Mouse (Mus musculus): ENCODE measurements around the gene Dusp2. TPM values are rescaled to one million over a fixed set of nuclear protein-coding genes. Genes with fewer than 3 reads are reported as not detected.

Gene Dusp2
- polyA plus RNA-seq, 1 experiment from 2014 or later = 11.6 TPM

GRCm38 (mm10) chr2:127369703-127370376 is 33.9 kb downstream of the Dusp2 start:
- Histone ChIP-seq H3K4me1 (replicated peaks) (peaks cover 30% of the 10 kb centered on the region), H3K4me3 (no peak overlapping the region), H3K9ac (no peak overlapping the region), H3K4me2 (no peak overlapping the region), H3K9me3 (replicated peaks) (no peaks in the 10 kb centered on the region), H3K27me3 (peaks cover 26% of the 10 kb centered on the region), H3K36me3 (no peaks in the 10 kb centered on the region), H3K27ac (no peak overlapping the region)
- ATAC-seq (replicated peaks; ENCODE audit: insufficient number of reproducible peaks, insufficient read depth, low FRiP score, low read depth) = no peak
- WGBS = 56% methylated on average over 5 of the region's 5 CpGs

- no peaks in the 10 kb centered on the region for H3K9me3 ChIP-seq (replicated peaks)
- ATAC-seq (replicated peaks; ENCODE audit: insufficient number of reproducible peaks, insufficient read depth, low FRiP score, low read depth) = 0 out of 2 replicates have a peak, but pooled peaks have one; percentile 3
- no peaks in the 10 kb centered on the region for H3K36me3 ChIP-seq
- H3K4me3 ChIP-seq = no peak overlapping the region
- H3K9ac ChIP-seq = no peak overlapping the region
- peaks cover 16% of the 10 kb centered on the region for H3K27me3 ChIP-seq
- H3K4me2 ChIP-seq = peak overlapping the region; percentile 41
- H3K27ac ChIP-seq = peak overlapping the region; percentile 17
- H3K4me1 ChIP-seq (replicated peaks) = peaks cover 37% of the 10 kb centered on the region
- 15% methylated on average over 9 of the region's 9 CpGs for WGBS
Observed at GRCm38 (mm10) chr2:127370561-127371483, 34.9 kb downstream of the Dusp2 start.

DNA sequence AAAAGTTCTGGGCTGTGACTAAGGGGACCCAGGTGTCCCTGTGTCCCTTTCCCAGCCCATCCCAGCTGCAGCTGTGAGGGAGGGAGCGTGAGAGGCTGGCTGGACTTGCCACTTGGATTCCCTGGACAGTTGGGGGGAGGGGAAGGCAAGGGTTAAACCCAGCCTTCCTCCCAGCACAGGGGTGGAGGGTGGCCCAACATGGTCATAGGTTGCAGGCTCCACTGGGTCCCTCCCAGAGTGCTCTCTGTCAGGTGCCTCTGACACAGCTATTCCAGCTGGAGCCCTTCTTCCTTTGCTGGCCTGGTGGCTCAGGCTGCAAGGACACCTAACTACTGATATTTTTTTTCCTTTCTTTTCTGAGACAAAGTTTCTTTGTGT is 35.5 kb downstream of the Dusp2 start:
- peaks cover 40% of the 10 kb centered on the region for H3K4me1 ChIP-seq (replicated peaks)
- no peak overlapping the region for H3K9ac ChIP-seq
- peaks cover 10% of the 10 kb centered on the region for H3K27me3 ChIP-seq
- no peaks in the 10 kb centered on the region for H3K9me3 ChIP-seq (replicated peaks)
- 73% methylated on average over 1 of the region's 1 CpGs for WGBS
- no peak overlapping the region for H3K4me3 ChIP-seq
- no peaks in the 10 kb centered on the region for H3K36me3 ChIP-seq
- 0 out of 2 replicates have a peak, but pooled peaks have one; percentile 24 for ATAC-seq (replicated peaks; ENCODE audit: insufficient number of reproducible peaks, insufficient read depth, low FRiP score, low read depth)
- peak overlapping the region; percentile 41; the same call in 1 of the 2 replicates for H3K4me2 ChIP-seq
- no peak overlapping the region for H3K27ac ChIP-seq

GRCm38 (mm10) chr2:127372082-127372481 is 36.1 kb downstream of the Dusp2 start:
- no peak for ATAC-seq (replicated peaks; ENCODE audit: insufficient number of reproducible peaks, insufficient read depth, low FRiP score, low read depth)
- H3K9me3 ChIP-seq (replicated peaks) = no peaks in the 10 kb centered on the region
- H3K9ac ChIP-seq = no peak overlapping the region
- peaks cover 7% of the 10 kb centered on the region; the same call in 1 of the 2 replicates for H3K27me3 ChIP-seq
- no peaks in the 10 kb centered on the region for H3K36me3 ChIP-seq
- H3K4me2 ChIP-seq = no peak overlapping the region
- WGBS = 91% methylated on average over 2 of the region's 2 CpGs
- H3K27ac ChIP-seq = no peak overlapping the region
- peaks cover 40% of the 10 kb centered on the region for H3K4me1 ChIP-seq (replicated peaks)
- no peak overlapping the region for H3K4me3 ChIP-seq

DNA sequence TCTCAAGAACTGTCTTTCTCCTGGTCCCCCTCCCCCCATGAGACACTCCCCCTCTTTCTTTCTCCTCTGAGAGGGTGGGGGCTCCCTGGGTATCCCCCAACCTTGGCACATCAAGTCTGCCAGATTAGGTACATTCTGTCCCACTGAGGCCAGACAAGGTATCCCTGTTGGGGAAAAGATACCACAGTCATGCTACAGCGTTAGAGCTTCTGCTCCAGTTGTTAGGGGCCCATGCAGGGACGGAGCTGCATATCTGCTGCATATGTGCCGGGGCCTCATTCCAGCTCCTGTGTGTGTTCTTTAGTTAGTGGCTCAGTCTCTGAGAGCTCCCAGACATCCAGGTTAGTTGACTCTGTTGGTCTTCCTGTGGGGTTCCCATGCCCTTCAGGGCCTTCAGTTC is 38.2 kb downstream of the Dusp2 start:
- 78% methylated on average over 3 of the region's 3 CpGs for WGBS
- no peaks in the 10 kb centered on the region for H3K36me3 ChIP-seq
- no peak overlapping the region for H3K4me3 ChIP-seq
- H3K9ac ChIP-seq = no peak overlapping the region
- no peaks in the 10 kb centered on the region for H3K9me3 ChIP-seq (replicated peaks)
- H3K27me3 ChIP-seq = no peaks in the 10 kb centered on the region
- no peak overlapping the region for H3K4me2 ChIP-seq
- H3K4me1 ChIP-seq (replicated peaks) = peaks cover 51% of the 10 kb centered on the region
- ATAC-seq (replicated peaks; ENCODE audit: insufficient number of reproducible peaks, insufficient read depth, low FRiP score, low read depth) = no peak
- no peak overlapping the region for H3K27ac ChIP-seq

DNA sequence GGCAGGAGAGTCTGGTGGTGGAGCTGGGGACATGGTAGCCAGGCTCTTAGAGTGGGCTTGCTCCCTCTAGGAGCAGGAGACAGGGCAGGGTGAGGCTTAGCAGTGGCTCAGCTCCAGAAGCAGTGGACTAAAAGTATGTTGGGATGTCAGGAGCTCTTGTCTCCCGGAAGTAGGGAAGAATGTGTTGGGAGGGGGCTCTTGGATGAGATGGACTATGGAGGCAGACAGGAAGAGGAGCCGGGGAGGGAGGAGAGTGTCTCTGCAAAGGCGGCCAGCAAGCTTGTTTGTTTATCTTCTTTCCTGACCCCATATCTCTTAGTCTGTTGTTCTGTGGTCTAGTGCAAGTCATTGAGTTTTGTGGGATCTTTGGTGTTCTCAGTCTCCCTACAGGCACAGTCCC is 39.1 kb downstream of the Dusp2 start:
- Histone ChIP-seq H3K27me3 (no peaks in the 10 kb centered on the region), H3K4me3 (no peak overlapping the region), H3K36me3 (no peaks in the 10 kb centered on the region), H3K9ac (no peak overlapping the region), H3K4me1 (replicated peaks) (peaks cover 47% of the 10 kb centered on the region), H3K4me2 (no peak overlapping the region), H3K9me3 (replicated peaks) (no peaks in the 10 kb centered on the region), H3K27ac (no peak overlapping the region)
- 37% methylated on average over 3 of the region's 3 CpGs for WGBS
- ATAC-seq (replicated peaks; ENCODE audit: insufficient number of reproducible peaks, insufficient read depth, low FRiP score, low read depth) = no peak

GRCm38 (mm10) chr2:127375759-127376341 is 39.9 kb downstream of the Dusp2 start:
- H3K4me3 ChIP-seq = no peak overlapping the region
- H3K27ac ChIP-seq = no peak overlapping the region
- no peak for ATAC-seq (replicated peaks; ENCODE audit: insufficient number of reproducible peaks, insufficient read depth, low FRiP score, low read depth)
- no peak overlapping the region for H3K9ac ChIP-seq
- H3K27me3 ChIP-seq = no peaks in the 10 kb centered on the region
- 41% methylated on average over 7 of the region's 7 CpGs for WGBS
- no peaks in the 10 kb centered on the region for H3K9me3 ChIP-seq (replicated peaks)
- H3K4me2 ChIP-seq = no peak overlapping the region
- H3K4me1 ChIP-seq (replicated peaks) = peaks cover 40% of the 10 kb centered on the region
- H3K36me3 ChIP-seq = no peaks in the 10 kb centered on the region

GRCm38 (mm10) chr2:127376423-127377051 is 40.6 kb downstream of the Dusp2 start:
- ATAC-seq (replicated peaks; ENCODE audit: insufficient number of reproducible peaks, insufficient read depth, low FRiP score, low read depth) = no peak
- H3K4me2 ChIP-seq = no peak overlapping the region
- no peaks in the 10 kb centered on the region for H3K27me3 ChIP-seq
- no peaks in the 10 kb centered on the region for H3K9me3 ChIP-seq (replicated peaks)
- H3K4me1 ChIP-seq (replicated peaks) = peaks cover 33% of the 10 kb centered on the region
- no peaks in the 10 kb centered on the region for H3K36me3 ChIP-seq
- H3K27ac ChIP-seq = no peak overlapping the region
- no peak overlapping the region for H3K9ac ChIP-seq
- WGBS = 75% methylated on average over 6 of the region's 6 CpGs
- no peak overlapping the region for H3K4me3 ChIP-seq

DNA sequence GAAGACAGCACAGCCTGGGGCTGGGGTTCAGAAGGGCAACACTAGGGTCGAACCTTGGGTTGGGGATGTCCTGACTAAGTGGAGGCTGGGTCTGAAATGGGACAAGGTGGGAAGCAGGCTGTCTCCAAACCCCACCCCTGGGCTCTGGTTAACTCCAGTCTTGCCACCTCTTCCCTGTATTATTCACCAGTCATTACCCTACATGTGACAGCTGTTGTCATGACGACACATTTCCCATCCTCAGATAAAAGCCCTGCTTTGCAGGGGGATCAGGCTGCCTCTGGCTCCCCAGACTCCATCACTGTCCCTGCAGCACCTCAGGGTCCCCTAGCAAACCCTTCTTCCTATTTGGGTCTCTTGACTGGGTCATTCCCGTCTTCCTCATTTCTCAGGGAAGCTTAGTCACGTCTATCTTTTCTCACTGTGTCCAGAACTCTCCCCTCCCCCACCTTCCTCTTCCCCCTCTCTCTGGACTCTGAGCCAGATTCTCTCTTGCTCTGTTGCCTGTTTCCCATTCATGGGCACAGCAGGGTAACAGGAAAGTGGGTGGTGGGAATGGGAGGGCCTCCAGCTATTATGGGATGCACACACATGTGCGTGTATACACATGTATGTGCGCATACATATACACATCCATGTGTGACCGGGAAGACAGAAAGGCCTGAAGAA is 42.1 kb downstream of the Dusp2 start:
- Histone ChIP-seq H3K27me3 (no peaks in the 10 kb centered on the region), H3K4me3 (no peak overlapping the region), H3K4me2 (no peak overlapping the region), H3K36me3 (no peaks in the 10 kb centered on the region), H3K4me1 (replicated peaks) (peaks cover 28% of the 10 kb centered on the region), H3K9ac (no peak overlapping the region), H3K27ac (no peak overlapping the region), H3K9me3 (replicated peaks) (no peaks in the 10 kb centered on the region)
- ATAC-seq (replicated peaks; ENCODE audit: insufficient number of reproducible peaks, insufficient read depth, low FRiP score, low read depth) = 0 out of 2 replicates have a peak, but pooled peaks have one; percentile 21
- 63% methylated on average over 7 of the region's 7 CpGs for WGBS

DNA sequence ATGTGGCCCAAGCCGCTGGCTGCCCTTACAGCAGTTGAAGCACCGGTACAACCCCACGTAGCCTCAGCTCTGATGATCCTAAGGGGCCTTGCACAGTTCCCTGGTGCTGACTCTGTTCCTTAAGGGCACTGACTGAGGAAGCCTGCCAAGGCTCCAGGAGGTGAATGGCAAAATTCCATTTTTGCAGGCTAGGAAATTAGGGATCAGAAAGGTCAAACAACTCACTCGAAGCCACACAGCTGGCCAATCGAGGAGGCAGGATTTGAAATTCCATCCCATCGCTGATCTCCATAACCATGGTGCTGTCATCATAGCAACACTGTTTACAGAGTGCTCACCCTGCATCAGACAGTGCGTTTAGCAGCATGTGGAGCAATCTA is 42.6 kb downstream of the Dusp2 start:
- Histone ChIP-seq H3K27me3 (no peaks in the 10 kb centered on the region), H3K4me2 (no peak overlapping the region), H3K9ac (no peak overlapping the region), H3K36me3 (no peaks in the 10 kb centered on the region), H3K27ac (no peak overlapping the region), H3K9me3 (replicated peaks) (no peaks in the 10 kb centered on the region), H3K4me3 (no peak overlapping the region), H3K4me1 (replicated peaks) (peaks cover 28% of the 10 kb centered on the region)
- no peak for ATAC-seq (replicated peaks; ENCODE audit: insufficient number of reproducible peaks, insufficient read depth, low FRiP score, low read depth)
- 69% methylated on average over 7 of the region's 7 CpGs for WGBS
